Mouse (Mus musculus) stomach, postnatal 0 days (tissue): ENCODE measurements around the gene Vsig10.

ENCODE experiments used
- CTCF ChIP-seq: IDR thresholded peaks from 2 replicates; pipeline ENCODE4 v1.5.1; 2016; ENCODE audit warnings: antibody characterized with exemption, low read depth, mild to moderate bottlenecking, moderate library complexity
- EP300 ChIP-seq: optimal IDR thresholded peaks from 2 replicates; pipeline ENCODE3; 2016; ENCODE audit warnings: antibody characterized with exemption

- TF ChIP-seq CTCF, result no peak
- no peak for TF ChIP-seq EP300
Measured at GRCm38 (mm10) chr5:117395834-117396233, 77.0 kb downstream of the Vsig10 start.
